ENCODE assay signal across 10 mouse cellular contexts in genomic region chr2:152734501-152734900, GRCm38 (mm10). TPM values are rescaled to one million over a fixed set of nuclear protein-coding genes. Genes with fewer than 3 reads are reported as not detected.
A peak's percentile ranks its signal among the peaks of the same experiment; 100 is the strongest.
DNase-seq lines count a peak whose midpoint lies in the region; ATAC-seq and TF ChIP-seq lines count a peak whose summit lies in the region.
"Had no signal": no experiment of that assay in that cellular context is flagged by ENCODE, and none has a peak within 500 bp of the region (broad histone marks: within the 10 kb centered on the region; RNA-seq: fewer than 3 reads in every experiment).

No protein-coding gene starts in this region.

- no peak overlapping the region for H3ac ChIP-seq in myocyte (ENCODE audit: control insufficient read depth, insufficient read length)

- peak overlapping the region; percentile 63 for H3K4me2 ChIP-seq in kidney, embryonic 15.5 days
- H3K4me2 ChIP-seq in embryonic facial prominence, embryonic 13.5 days: peak overlapping the region; percentile 95
- peak overlapping the region; percentile 87 for H3K4me2 ChIP-seq in intestine, embryonic 16.5 days (ENCODE audit: low read depth, low read length)
- peak overlapping the region; percentile 57 for H3K4me2 ChIP-seq in myocyte (ENCODE audit: low read depth)

- H3K4me3 ChIP-seq in kidney, embryonic 15.5 days (replicated peaks): peak overlapping the region; percentile 67
- peak overlapping the region; percentile 86 for H3K4me3 ChIP-seq in embryonic facial prominence, embryonic 13.5 days
- peak overlapping the region; percentile 71 for H3K4me3 ChIP-seq in intestine, embryonic 16.5 days (ENCODE audit: low read length)
- peak overlapping the region; percentile 97 for H3K4me3 ChIP-seq in myocyte

- no peak for TF ChIP-seq POLR2A in myocyte (IDR thresholded peaks at IDR 0.05; ENCODE audit: insufficient read length, low read depth)

- H3K27me3 ChIP-seq in kidney, embryonic 15.5 days: no peaks in the 10 kb centered on the region
- H3K27me3 ChIP-seq in embryonic facial prominence, embryonic 13.5 days: no peaks in the 10 kb centered on the region
- H3K27me3 ChIP-seq in intestine, embryonic 16.5 days (replicated peaks; ENCODE audit: control insufficient read depth, insufficient read depth, low read length): no peaks in the 10 kb centered on the region
- no peaks in the 10 kb centered on the region for H3K27me3 ChIP-seq in myocyte (ENCODE audit: control insufficient read depth, insufficient read depth, insufficient read length)

- H3K9ac ChIP-seq in kidney, embryonic 15.5 days: peak overlapping the region; percentile 29; the same call in 1 of the 2 replicates
- peak overlapping the region; percentile 66; the same call in 1 of the 2 replicates for H3K9ac ChIP-seq in embryonic facial prominence, embryonic 13.5 days
- H3K9ac ChIP-seq in intestine, embryonic 16.5 days (ENCODE audit: low read depth, low read length): peak overlapping the region; percentile 63

- peak overlapping the region; percentile 97 for H3K27ac ChIP-seq in kidney, embryonic 15.5 days
- H3K27ac ChIP-seq in embryonic facial prominence, embryonic 13.5 days: peak overlapping the region; percentile 97
- H3K27ac ChIP-seq in intestine, embryonic 16.5 days (ENCODE audit: low read length): peak overlapping the region; percentile 86

- ATAC-seq in kidney, embryonic 15.5 days (replicated peaks; ENCODE audit: low FRiP score): no peak
- no peak for ATAC-seq in embryonic facial prominence, embryonic 13.5 days (ENCODE audit: insufficient number of reproducible peaks, insufficient read depth, low FRiP score, low TSS enrichment, low read depth)
- no peak for ATAC-seq in intestine, embryonic 16.5 days

- no peak for DNase-seq in kidney, postnatal 4 days
- no peak for DNase-seq in spleen, postnatal 36 days (ENCODE audit: low spot score in 2 of 2)
- DNase-seq in adipocyte (ENCODE audit: low spot score): no peak
- no peak for DNase-seq in adrenal gland, postnatal 14 days

- WGBS in kidney, embryonic 15.5 days: 13% methylated on average over 10 of the region's 10 CpGs
- WGBS in embryonic facial prominence, embryonic 13.5 days: 11% methylated on average over 10 of the region's 10 CpGs
- 10% methylated on average over 10 of the region's 10 CpGs for WGBS in intestine, embryonic 16.5 days

- H3K36me3 ChIP-seq in kidney, embryonic 15.5 days: no peaks in the 10 kb centered on the region
- no peaks in the 10 kb centered on the region for H3K36me3 ChIP-seq in embryonic facial prominence, embryonic 13.5 days
- H3K36me3 ChIP-seq in intestine, embryonic 16.5 days (ENCODE audit: control insufficient read depth, insufficient read depth, low read length): no peaks in the 10 kb centered on the region
- H3K36me3 ChIP-seq in myocyte (ENCODE audit: control insufficient read depth, insufficient read depth): no peaks in the 10 kb centered on the region

- H3K4me1 ChIP-seq in kidney, embryonic 15.5 days: peaks cover 77% of the 10 kb centered on the region
- H3K4me1 ChIP-seq in embryonic facial prominence, embryonic 13.5 days: peaks cover 62% of the 10 kb centered on the region
- peaks cover 52% of the 10 kb centered on the region for H3K4me1 ChIP-seq in intestine, embryonic 16.5 days (ENCODE audit: control insufficient read depth, insufficient read depth, low read length)

- no peaks in the 10 kb centered on the region for H3K9me3 ChIP-seq in kidney, embryonic 15.5 days (replicated peaks)
- no peaks in the 10 kb centered on the region for H3K9me3 ChIP-seq in embryonic facial prominence, embryonic 13.5 days
- H3K9me3 ChIP-seq in intestine, embryonic 16.5 days (ENCODE audit: control insufficient read depth, low read length): no peaks in the 10 kb centered on the region

- H3K79me2 ChIP-seq in myocyte (ENCODE audit: control insufficient read depth, insufficient read depth): peaks cover 24% of the 10 kb centered on the region

TF ChIP-seq in myocyte, 11 proteins besides CTCF, POLR2A, EP300 and RAD21:
- no peak for TF ChIP-seq MAX (IDR thresholded peaks at IDR 0.05; ENCODE audit: low read depth)
- no peak for TF ChIP-seq MYOG (IDR thresholded peaks at IDR 0.05; ENCODE audit: control insufficient read depth in 1 of 3, insufficient read depth in 1 of 3, insufficient read length in 2 of 3, low read depth in 2 of 3)
- no peak for TF ChIP-seq MYOD1 (IDR thresholded peaks at IDR 0.05; ENCODE audit: control insufficient read depth in 1 of 3, insufficient read length in 2 of 3, low read depth in 2 of 3)
- no peak for TF ChIP-seq TCF3 (IDR thresholded peaks at IDR 0.05; ENCODE audit: insufficient read length, low read depth)
- TF ChIP-seq E2F4 (IDR thresholded peaks at IDR 0.05; ENCODE audit: insufficient read depth): no peak
- no peak for TF ChIP-seq SRF (IDR thresholded peaks at IDR 0.05; ENCODE audit: control insufficient read depth, insufficient read length, low read depth)
- no peak for TF ChIP-seq REST (IDR thresholded peaks at IDR 0.05; ENCODE audit: insufficient read depth, insufficient read length)
- TF ChIP-seq TCF12 (IDR thresholded peaks at IDR 0.05; ENCODE audit: insufficient read depth, poor library complexity, severe bottlenecking): no peak
- TF ChIP-seq POLR2AphosphoS2 (IDR thresholded peaks at IDR 0.05; ENCODE audit: insufficient read length, low read depth): no peak
- TF ChIP-seq USF1 (IDR thresholded peaks at IDR 0.05; ENCODE audit: low read depth): no peak
- TF ChIP-seq CEBPB (IDR thresholded peaks at IDR 0.05; ENCODE audit: insufficient read depth, poor library complexity, severe bottlenecking): no peak

RNA-seq across cellular contexts. Expression of gene Id1, which starts 1.6 kb away (rescaled TPM):
- 133 and 143 TPM in 2 replicates for polyA plus RNA-seq in kidney, embryonic 15.5 days (2015; fragmentation: Nextera tagmentation; extraction: Ambion mirVana)
- 179 and 189 TPM in 2 replicates for polyA plus RNA-seq in embryonic facial prominence, embryonic 13.5 days (2015; fragmentation: Nextera tagmentation; extraction: Ambion mirVana)
- 96.1 and 107 TPM in 2 replicates for polyA plus RNA-seq in intestine, embryonic 16.5 days (2015; fragmentation: Nextera tagmentation; extraction: Ambion mirVana)
- 59.5 TPM for polyA plus RNA-seq in myocyte (2012; fragmentation: generic; extraction: Trizol)
- 136 and 138 TPM in 2 replicates for total RNA-seq in adrenal gland, postnatal 14 days (2021)

RNA-seq across cellular contexts. Expression of gene Cox4i2, which starts 19.5 kb away (rescaled TPM):
- polyA plus RNA-seq in kidney, embryonic 15.5 days (2015; fragmentation: Nextera tagmentation; extraction: Ambion mirVana): 16.4 and 20.9 TPM in 2 replicates
- 29.3 and 29.8 TPM in 2 replicates for polyA plus RNA-seq in embryonic facial prominence, embryonic 13.5 days (2015; fragmentation: Nextera tagmentation; extraction: Ambion mirVana)
- polyA plus RNA-seq in intestine, embryonic 16.5 days (2015; fragmentation: Nextera tagmentation; extraction: Ambion mirVana): 14.8 and 15.3 TPM in 2 replicates
- not detected for polyA plus RNA-seq in myocyte (2012; fragmentation: generic; extraction: Trizol)
- 6.3 and 7.7 TPM in 2 replicates for total RNA-seq in adrenal gland, postnatal 14 days (2021)
- total RNA-seq: hematopoietic stem cell, adult 5-6 weeks; MEL had no signal

RNA-seq across cellular contexts. Expression of gene Mcts2, which starts 47.7 kb away (rescaled TPM):
- polyA plus RNA-seq in kidney, embryonic 15.5 days (2015; fragmentation: Nextera tagmentation; extraction: Ambion mirVana): 29.5 and 31.0 TPM in 2 replicates
- polyA plus RNA-seq in embryonic facial prominence, embryonic 13.5 days (2015; fragmentation: Nextera tagmentation; extraction: Ambion mirVana): 37.3 and 40.7 TPM in 2 replicates
- polyA plus RNA-seq in intestine, embryonic 16.5 days (2015; fragmentation: Nextera tagmentation; extraction: Ambion mirVana): 18.9 and 25.1 TPM in 2 replicates
- 27.0 TPM for polyA plus RNA-seq in myocyte (2012; fragmentation: generic; extraction: Trizol)
- total RNA-seq in adrenal gland, postnatal 14 days (2021): 26.6 and 28.0 TPM in 2 replicates

Comparison
In these comparisons a context has a peak if more than half of its experiments do, and no peak if none do; other contexts are left out.
1. RNA of gene Cox4i2, which starts 19.5 kb away (polyA plus RNA-seq): 29.3 to 29.8 TPM in embryonic facial prominence, embryonic 13.5 days, 16.4 to 20.9 TPM in kidney, embryonic 15.5 days and 14.8 to 15.3 TPM in intestine, embryonic 16.5 days; not detected in myocyte (single experiment); every median in the first group is over 10 times any median in the second.
2. Peak in every context shown above with its lines, with median percentiles within 50 percentile points of each other: H3K27ac ChIP-seq, H3K4me2 ChIP-seq, H3K4me3 ChIP-seq and H3K9ac ChIP-seq.